Mouse (Mus musculus) lung, adult 2 months (tissue): ENCODE measurements around the gene Prl2a1. TPM values are rescaled to one million over a fixed set of nuclear protein-coding genes. Genes with fewer than 3 reads are reported as not detected.
"Not testable (repeated sequence)": the region's sequence is repeated elsewhere in the genome, so short reads cannot be mapped to it uniquely, and the experiment has no call there.

Experiments
- DNase-seq: peaks from one replicate; pipeline ENCODE4 v3.0.0; 2022
- H3K4me1 ChIP-seq: fragments of 200-500 bp; 2 replicates; pipeline ENCODE4 v1.6.1; 2011; ENCODE audit warnings: low read length; ENCODE audit not compliant: control insufficient read depth, insufficient read depth
- H3K4me3 ChIP-seq: fragments of 200-500 bp; replicated peaks from 2 replicates; pipeline ENCODE3; 2011; ENCODE audit warnings: low read depth, mild to moderate bottlenecking, control low read depth, low read length; ENCODE audit errors: extremely low read depth
- CTCF ChIP-seq: fragments of 200-500 bp; IDR thresholded peaks from 2 replicates; pipeline ENCODE4 v1.5.1; 2011; ENCODE audit warnings: mild to moderate bottlenecking, low read length, control low read depth; ENCODE audit not compliant: insufficient read depth
- POLR2A ChIP-seq: fragments of 200-500 bp; IDR thresholded peaks from 2 replicates; pipeline ENCODE4 v1.6.1; 2011; ENCODE audit warnings: low read depth, mild to moderate bottlenecking, control low read depth, low read length, borderline replicate concordance; ENCODE audit errors: extremely low read depth
- WGBS: fragments of 180-500 bp; shearing (Covaris S2); methylation state at CpG from one replicate; pipeline ENCODE4 v1.1.7; 2018; 5-methylcytosine and 5-hydroxymethylcytosine counted together
- polyA plus RNA-seq: library from polyadenylated mRNA; depleted of rRNA; stranded (reverse); fragments of >200 nt; gene quantifications from 2 replicates; pipeline ENCODE4 v1.2.3, GENCODE M21; 2012; rRNA removed

Prl2a1 gene
- not detected in 2 replicates for polyA plus RNA-seq

- Histone ChIP-seq H3K4me1 (no peaks in the 10 kb centered on the region), H3K4me3 (no peak within 1 kb of the TSS)
- 83% methylated on average over 1 of the region's 1 CpGs for WGBS
- no peak for DNase-seq
- no peak for TF ChIP-seq CTCF
- no peak for TF ChIP-seq POLR2A
Observed at GRCm38 (mm10) chr13:27801354-27801753, at the start of gene Prl2a1. Prl2a1 (plus strand) TSS chr13:27801654.

GRCm38 (mm10) chr13:27780704-27781103, 20.8 kb upstream of the Prl2a1 start, which contains the start of gene Prl7c1:
Prl7c1 (minus strand) TSS chr13:27780804.
- not testable (repeated sequence) for H3K4me1 ChIP-seq, DNase-seq, H3K4me3 ChIP-seq
- 84% methylated on average over 3 of the region's 3 CpGs for WGBS

GRCm38 (mm10) chr13:27799303-27799702, 2.2 kb upstream of the Prl2a1 start:
- 64% methylated on average over 4 of the region's 4 CpGs for WGBS
- H3K4me3 ChIP-seq, result no peak overlapping the region

GRCm38 (mm10) chr13:27802765-27803164, 1.3 kb downstream of the Prl2a1 start:
- H3K4me3 ChIP-seq, result no peak overlapping the region
- no peaks in the 10 kb centered on the region for H3K4me1 ChIP-seq
- DNase-seq, result no peak
- no peak for TF ChIP-seq POLR2A
- no peak for TF ChIP-seq CTCF
- WGBS, result 80% methylated on average over 1 of the region's 1 CpGs

More at GRCm38 (mm10) chr13:27799303-27799702, 2.2 kb upstream of the Prl2a1 start:
- DNase-seq, result no peak
- no peaks in the 10 kb centered on the region for H3K4me1 ChIP-seq
- no peak for TF ChIP-seq POLR2A
- no peak for TF ChIP-seq CTCF

- TF ChIP-seq CTCF, result no peak
- Histone ChIP-seq H3K4me1 (no peaks in the 10 kb centered on the region), H3K4me3 (no peak within 1 kb of the TSS)
- DNase-seq, result no peak
- WGBS, result 86% methylated on average over 3 of the region's 3 CpGs
Observed at GRCm38 (mm10) chr13:27849042-27849441, 47.6 kb downstream of the Prl2a1 start, which contains the start of gene Prl2c1. Prl2c1 (plus strand) TSS chr13:27849342.

Other genes starting within 250 kb of the Prl2a1 start
- not detected in 2 replicates for gene Prl8a9, start 237.0 kb upstream of the Prl2a1 start, polyA plus RNA-seq
- gene Prl8a1, start 219.5 kb upstream of the Prl2a1 start, polyA plus RNA-seq, result not detected in 2 replicates
- gene Prl7b1, start 191.1 kb upstream of the Prl2a1 start, polyA plus RNA-seq, result not detected in 2 replicates
- gene Prl7a1, start 159.2 kb upstream of the Prl2a1 start, polyA plus RNA-seq, result not detected in 2 replicates
- not detected in 2 replicates for gene Prl7a2, start 133.6 kb upstream of the Prl2a1 start, polyA plus RNA-seq
- gene Prl7d1, start 84.9 kb upstream of the Prl2a1 start, polyA plus RNA-seq, result not detected in 2 replicates
- not detected in 2 replicates for gene Prl7c1, start 20.9 kb upstream of the Prl2a1 start, polyA plus RNA-seq
- not detected in 2 replicates for gene Prl2c1, start 47.7 kb downstream of the Prl2a1 start, polyA plus RNA-seq
- not detected in 2 replicates for gene Prl4a1, start 214.6 kb downstream of the Prl2a1 start, polyA plus RNA-seq